Mouse (Mus musculus) embryo, embryonic 10.5 days (tissue): ENCODE measurements around the gene Taf3.
A peak's percentile ranks its signal among the peaks of the same experiment; 100 is the strongest.

ENCODE experiments used
- DNase-seq: peaks from one replicate; pipeline ENCODE4 v3.0.0-alpha.2; 2015; ENCODE audit warnings: low spot score

Taf3 gene

DNA sequence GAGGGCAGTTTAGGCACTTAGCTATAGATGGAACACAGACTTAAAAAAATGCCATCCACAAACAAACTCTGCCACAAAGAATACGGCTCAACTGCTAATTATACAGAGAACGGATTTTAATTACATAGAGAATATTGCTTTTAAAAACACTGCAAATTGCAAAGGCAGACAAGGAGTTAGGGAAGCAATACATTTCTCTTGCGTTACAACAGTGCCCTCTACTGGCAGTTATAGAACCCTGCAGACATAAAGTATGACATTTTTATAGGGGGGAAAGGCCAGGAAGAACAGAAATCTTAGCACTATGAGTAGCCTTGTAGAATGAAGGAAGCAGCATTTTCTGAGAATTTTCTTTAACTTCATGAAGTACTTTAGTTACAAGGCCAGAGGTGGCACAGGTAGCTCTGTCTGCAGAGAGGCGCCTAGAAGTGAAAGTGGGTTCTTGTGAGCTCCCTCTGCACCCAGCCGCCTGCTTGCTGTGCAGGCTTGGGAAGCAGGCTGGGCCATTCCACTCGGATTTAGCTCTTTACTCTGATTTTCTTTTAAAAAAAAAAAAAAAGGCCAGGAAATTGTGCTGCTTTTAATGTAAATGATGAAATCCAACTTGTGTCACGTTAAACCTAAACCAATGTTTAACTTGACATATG lies 38.0 kb downstream of the Taf3 start:
- DNase-seq: peak; percentile 82

GRCm38 (mm10) chr2:10009671-10010254 lies 38.6 kb downstream of the Taf3 start:
- DNase-seq: no peak

- no peak for DNase-seq
Measured at GRCm38 (mm10) chr2:10008593-10008992, 39.8 kb downstream of the Taf3 start.

GRCm38 (mm10) chr2:10004960-10005621 lies 43.3 kb downstream of the Taf3 start:
- no peak for DNase-seq

GRCm38 (mm10) chr2:10003358-10003757 lies 45.0 kb downstream of the Taf3 start:
- no peak for DNase-seq

DNA sequence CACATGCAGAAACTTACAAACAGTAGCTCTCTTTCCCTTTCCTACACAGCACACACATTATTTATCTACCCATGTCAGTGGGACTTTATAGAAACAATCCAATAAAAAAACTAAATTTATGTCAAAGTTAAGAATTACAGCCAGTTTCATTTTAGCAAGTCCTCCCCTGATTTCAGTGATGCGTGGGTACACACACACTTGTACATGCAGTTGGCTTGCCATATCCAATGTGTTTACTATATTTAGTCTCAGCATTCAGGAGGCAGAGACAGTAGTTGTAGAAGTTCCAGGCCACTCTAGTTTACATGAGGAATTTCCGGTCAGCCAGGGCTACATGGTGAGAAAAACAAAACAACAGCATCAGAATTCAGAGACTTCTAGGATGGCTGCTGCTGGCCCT lies 46.8 kb downstream of the Taf3 start:
- DNase-seq: no peak

- DNase-seq: no peak
Measured at GRCm38 (mm10) chr2:9997535-9997934, 50.9 kb downstream of the Taf3 start.

DNA sequence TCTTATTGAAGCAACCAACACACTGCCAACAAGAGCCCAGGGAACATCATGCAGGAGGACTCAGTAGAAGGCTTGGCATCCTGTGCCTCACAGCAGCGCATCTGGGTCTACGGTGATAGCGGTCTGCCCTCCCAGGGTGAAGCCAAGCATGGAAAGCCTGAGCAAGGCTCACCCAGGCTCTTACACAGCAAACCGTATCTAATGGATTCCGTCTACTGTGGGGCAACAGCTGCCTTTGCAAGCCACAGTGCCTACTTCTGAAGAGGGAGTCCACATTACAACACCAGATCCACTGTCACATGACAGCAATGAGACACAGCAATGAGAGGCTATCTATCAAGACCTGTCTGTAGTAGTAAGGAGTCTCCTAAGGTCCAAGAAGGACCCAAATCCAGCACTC lies 52.3 kb downstream of the Taf3 start:
- DNase-seq: no peak

GRCm38 (mm10) chr2:9990690-9991229 lies 57.6 kb downstream of the Taf3 start:
- DNase-seq: no peak

DNA sequence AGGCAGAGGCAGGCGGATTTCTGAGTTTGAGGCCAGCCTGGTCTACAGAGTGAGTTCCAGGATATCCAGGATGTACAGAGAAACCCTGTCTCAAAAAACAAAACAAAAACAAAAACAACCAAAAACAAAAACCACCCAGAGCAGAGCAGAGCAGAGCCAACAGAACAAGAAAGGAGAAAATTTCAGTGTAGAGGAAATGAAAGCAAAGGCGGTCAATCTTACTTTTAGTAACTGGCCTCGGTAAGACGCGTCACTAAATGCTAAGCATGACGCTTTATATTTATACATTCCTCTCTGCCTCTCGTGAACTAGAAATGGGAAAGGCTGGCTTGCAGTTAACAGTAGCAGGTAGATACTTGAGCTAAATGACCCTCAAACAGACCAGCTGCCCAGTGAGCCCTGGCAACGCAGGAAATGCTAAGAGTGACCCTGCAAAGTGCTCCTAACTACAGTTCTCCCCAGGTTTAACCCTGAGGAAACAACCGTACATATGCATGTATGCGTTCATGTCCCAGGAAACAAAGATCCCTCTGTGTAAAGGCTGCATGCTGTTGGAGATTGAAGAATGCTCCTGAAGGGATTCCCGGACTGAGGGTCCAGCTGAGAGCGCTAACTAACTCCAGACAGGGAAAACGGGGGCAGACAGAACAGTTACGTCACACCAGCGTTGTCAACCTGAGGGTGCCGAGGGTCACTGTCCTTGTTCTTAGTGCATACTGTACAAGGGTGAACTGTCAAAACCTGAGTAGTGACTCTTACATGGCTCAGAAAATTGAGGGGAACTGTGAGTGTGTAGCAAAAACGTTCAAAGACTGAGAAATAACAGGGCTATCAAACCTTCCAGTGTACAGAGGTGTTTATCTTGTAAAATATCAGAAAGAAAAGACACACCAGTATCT lies 58.5 kb downstream of the Taf3 start:
- peak; percentile 39 for DNase-seq

DNA sequence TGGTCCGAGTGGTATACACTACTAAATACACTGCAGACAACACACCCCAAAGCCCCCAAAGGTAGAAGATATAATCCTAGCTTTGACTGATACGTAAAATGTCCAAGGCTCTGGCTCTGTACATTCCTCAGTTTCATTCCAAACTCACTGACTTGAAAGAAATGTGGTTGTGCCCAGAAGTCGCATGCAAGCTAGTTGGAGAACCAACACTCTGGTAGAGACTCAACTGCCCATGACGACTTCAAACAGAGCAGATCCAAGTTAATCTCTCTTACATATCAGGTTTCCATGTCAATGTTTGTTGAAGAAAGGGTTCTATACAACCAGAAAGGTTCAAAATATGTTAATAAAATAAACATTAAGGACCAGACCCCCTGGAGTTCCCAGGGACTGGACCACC lies 60.1 kb downstream of the Taf3 start:
- DNase-seq: no peak

- peak; percentile 66 for DNase-seq
Measured at GRCm38 (mm10) chr2:9985979-9986447, 62.4 kb downstream of the Taf3 start.

DNA sequence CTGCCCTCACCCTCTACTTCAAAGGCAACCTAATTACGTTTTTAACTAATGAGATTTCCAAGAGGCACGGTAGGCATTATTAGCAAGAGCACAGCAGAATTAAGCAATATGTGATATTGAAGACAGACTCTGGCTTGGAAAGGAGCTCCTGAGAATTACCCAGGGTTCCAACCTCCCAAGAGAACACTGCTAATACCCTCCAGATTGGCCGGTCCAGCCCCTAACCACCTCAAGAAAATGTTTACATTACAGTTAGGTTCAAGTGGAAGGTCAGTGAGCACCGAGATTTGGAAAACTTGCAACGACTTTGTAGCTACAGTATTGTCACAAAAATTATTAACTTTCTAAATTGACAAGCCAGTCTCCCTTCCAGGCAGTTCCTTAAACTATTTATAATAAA lies 66.0 kb downstream of the Taf3 start:
- DNase-seq: peak; percentile 60

GRCm38 (mm10) chr2:9971927-9972326 lies 76.5 kb downstream of the Taf3 start:
- DNase-seq: no peak

GRCm38 (mm10) chr2:9970579-9970978 lies 77.8 kb downstream of the Taf3 start:
- DNase-seq: no peak

DNA sequence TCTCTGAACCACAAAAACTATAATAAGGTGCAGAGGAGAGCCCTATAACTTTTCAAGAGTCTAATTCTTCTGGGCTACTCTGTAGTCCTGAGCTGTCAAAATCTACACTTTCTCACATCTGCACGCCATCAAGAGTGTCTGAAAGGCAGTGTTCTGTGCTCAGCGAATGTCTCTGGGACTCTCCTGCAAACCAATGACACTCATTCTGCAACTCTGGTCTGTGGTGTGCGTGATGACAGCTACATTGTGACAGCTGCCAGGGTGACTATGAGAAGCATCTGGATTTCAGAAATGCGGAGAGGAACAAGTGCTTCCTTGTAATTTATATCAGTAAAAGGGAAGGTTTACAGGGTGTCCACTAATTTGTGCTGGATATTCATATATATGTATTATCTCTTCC lies 78.2 kb downstream of the Taf3 start:
- no peak for DNase-seq

- no peak for DNase-seq
Measured at GRCm38 (mm10) chr2:9969734-9970133, 78.7 kb downstream of the Taf3 start.

DNA sequence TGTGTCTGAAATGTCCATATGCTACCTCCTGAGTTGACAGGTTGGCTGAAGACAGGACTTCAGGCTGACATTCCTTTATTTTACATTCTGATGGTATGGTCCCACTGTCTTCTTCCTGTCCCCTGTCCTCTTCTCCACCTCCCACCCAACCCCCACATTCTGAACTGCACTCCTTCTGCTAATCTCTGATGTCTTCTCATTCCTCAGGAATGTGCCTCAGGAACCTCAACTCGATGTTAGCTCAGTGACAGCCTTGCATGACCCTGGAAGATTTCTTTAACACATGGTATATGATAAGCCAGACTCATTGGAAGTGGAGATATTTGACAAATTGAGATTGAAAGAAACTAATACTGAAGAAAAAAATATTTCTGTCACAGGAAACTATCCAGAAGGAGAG lies 81.8 kb downstream of the Taf3 start:
- DNase-seq: no peak

DNA sequence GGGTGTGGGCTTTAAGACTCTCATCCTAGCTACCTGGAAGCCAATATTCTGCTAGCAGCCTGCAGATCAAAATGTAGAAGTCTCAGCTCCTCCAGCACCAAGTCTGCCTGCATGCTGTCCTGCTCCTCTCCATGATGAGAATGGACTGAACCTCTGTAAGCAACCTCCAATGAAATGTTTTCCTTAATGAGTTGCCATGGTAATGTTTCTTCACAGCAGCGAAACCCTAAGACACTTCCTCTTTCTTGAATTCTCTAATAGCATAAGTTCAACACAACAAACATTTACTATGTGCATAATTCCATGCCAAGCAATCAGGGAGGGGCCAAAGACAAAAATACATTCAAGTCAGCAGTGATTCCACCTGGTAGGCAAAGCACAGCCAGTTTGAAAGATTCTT lies 82.8 kb downstream of the Taf3 start:
- DNase-seq: no peak

DNA sequence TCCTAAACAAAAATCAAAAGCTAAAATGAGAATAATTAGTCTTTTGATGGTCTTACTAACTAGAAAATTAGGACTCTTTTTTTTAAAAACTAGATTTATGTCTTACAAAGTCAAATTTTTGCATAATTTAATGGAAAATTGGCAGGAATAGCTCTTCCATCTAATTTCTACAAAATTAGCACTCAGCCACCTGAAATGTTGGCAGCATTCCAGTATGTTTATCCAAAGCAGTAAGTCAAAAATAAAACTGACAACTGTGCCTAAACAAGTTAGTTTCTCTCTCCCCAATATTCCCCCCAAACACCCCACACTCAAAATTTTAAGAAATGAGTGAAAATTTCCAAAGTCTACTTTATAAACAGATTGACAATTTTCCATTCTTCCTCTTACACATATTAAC lies 85.5 kb downstream of the Taf3 start:
- DNase-seq: no peak

DNA sequence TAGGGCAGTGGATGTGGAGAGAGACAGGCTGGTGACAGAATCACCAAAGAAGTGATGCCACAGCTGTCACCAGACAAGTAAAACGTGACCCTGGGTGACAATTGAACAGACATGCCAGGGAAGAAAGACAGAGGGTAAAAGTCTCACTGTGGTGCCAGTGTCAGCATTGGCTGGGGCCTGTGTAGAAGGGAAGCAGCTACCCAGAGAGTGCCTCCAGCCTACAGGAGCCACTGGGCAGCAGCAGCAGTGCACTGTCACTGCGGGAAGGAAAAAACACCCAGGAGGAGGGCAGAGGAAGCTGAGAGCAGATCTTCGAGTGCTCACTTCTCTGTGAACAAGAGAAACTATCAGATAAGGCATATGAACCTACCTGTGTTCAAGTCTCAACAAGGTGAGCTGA lies 86.7 kb downstream of the Taf3 start:
- DNase-seq: no peak

GRCm38 (mm10) chr2:9958011-9958410 lies 90.4 kb downstream of the Taf3 start:
- no peak for DNase-seq
